Mouse (Mus musculus): ENCODE results near the gene Rab25. TPM values are rescaled to one million over a fixed set of nuclear protein-coding genes. Genes with fewer than 3 reads are reported as not detected.

Gene Rab25
- polyA plus RNA-seq, 1 experiment = 0.10 TPM

DNA sequence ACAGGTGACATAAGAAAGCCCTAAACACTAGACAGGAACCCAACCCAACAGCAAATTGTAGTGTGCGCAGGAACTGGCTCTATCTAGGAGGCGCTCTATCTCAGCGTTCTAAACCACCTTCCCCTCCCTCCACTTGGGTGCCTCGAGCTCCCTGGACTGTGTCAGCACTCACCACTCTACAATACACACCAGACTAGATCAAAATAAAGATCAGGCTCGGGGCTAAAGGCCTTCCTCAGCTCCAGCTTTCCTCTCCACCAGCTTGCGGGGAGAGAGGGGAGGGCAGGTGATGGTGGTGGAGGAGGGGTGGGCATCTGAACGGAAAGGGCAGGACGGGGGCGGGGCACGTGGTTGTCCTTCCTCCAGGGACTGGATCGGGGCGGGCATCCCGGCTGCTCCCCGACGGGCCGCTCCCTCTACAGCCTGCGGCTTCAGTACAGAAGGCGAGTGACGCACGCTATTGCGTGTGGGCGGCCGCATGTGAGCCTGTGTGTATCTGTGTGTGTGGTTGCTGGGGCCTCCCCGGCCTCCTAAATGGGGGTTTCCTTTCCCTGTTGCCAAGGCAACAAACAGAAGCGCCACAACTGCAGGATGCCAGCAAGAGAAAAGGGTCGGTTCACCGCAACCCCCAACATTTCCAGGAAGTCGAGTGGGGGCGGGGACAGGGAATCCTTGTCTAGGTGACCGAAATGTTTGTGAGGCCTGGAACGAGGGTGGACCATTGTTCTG, 38.2 kb downstream of the Rab25 start, which contains the start of gene Lmna:
Lmna (minus strand) TSS at position 265 of the 729 bp plus-strand sequence.
- Histone ChIP-seq H3K4me3 (ENCODE audit: control insufficient read depth, low read depth, low read length) (peak within 1 kb of the TSS; percentile 68), H3K36me3 (ENCODE audit: control insufficient read depth, insufficient read depth, low read length) (no peaks in the 10 kb centered on the region), H3K27ac (ENCODE audit: control insufficient read depth, insufficient read depth, low read depth, low read length) (peak within 1 kb of the TSS; percentile 90), H3K4me1 (ENCODE audit: control insufficient read depth, insufficient read depth, low read length) (peaks cover 26% of the 10 kb centered on the region), H3K27me3 (ENCODE audit: control insufficient read depth, insufficient read depth, low read length) (no peaks in the 10 kb centered on the region)
- 0 out of 2 replicates have a peak, but pooled peaks have one; percentile 29 for TF ChIP-seq POLR2A (IDR thresholded peaks at IDR 0.05; ENCODE audit: control insufficient read depth, low read depth, low read length)
- no peak for TF ChIP-seq CTCF (IDR thresholded peaks at IDR 0.05; ENCODE audit: control insufficient read depth, insufficient read depth, insufficient replicate concordance, low read depth, low read length)

DNA sequence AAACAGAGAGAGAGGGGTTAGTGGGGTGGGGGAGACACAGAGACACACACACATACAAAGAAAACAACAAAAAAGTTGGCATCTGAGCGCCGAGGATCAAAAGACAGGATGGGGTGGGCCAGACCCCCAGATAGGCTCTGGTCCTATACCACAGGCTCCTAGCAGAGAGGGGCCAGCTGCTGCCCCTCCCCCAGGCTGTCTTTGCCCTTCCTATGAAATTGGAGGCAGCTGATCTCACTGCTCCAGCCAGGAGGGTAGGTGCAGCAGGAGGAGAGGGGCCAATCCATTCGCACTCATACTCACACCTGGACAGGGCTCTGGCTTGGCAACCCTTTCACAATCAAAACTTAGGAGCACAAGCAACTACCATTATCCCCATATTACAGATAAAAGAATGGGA, 38.9 kb downstream of the Rab25 start:
- peaks cover 26% of the 10 kb centered on the region for H3K4me1 ChIP-seq (ENCODE audit: control insufficient read depth, insufficient read depth, low read length)
- no peaks in the 10 kb centered on the region for H3K27me3 ChIP-seq (ENCODE audit: control insufficient read depth, insufficient read depth, low read length)
- peak overlapping the region; percentile 68; the same call in 1 of the 2 replicates for H3K4me3 ChIP-seq (ENCODE audit: control insufficient read depth, low read depth, low read length)
- H3K36me3 ChIP-seq (ENCODE audit: control insufficient read depth, insufficient read depth, low read length) = no peaks in the 10 kb centered on the region
- TF ChIP-seq CTCF (IDR thresholded peaks at IDR 0.05; ENCODE audit: control insufficient read depth, insufficient read depth, insufficient replicate concordance, low read depth, low read length) (no peak), POLR2A (IDR thresholded peaks at IDR 0.05; ENCODE audit: control insufficient read depth, low read depth, low read length) (no peak)
- 0 out of 2 replicates have a peak overlapping the region, but pooled peaks have one; percentile 72 for H3K27ac ChIP-seq (ENCODE audit: control insufficient read depth, insufficient read depth, low read depth, low read length)

DNA sequence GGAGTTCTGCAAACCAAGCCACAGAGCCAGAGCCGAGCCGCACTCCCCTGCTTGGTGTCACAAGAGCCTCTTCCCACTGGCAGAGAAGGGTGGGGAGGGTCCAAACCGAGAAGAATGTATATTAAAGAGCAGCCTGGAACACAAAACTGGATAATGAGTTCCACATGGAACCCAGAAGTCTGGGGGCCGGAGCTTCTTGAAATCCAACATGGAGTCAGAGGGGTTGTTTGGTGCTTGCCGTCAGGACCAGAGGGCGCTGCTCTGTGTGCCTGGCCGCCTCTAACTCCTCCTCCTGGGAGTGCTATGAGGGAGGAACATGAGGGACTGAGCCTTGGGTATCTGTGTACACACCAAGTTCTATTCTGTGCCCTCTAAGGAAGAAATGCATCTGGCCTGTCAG, 42.3 kb downstream of the Rab25 start:
- Histone ChIP-seq H3K4me1 (ENCODE audit: control insufficient read depth, insufficient read depth, low read length) (peaks cover 34% of the 10 kb centered on the region), H3K27me3 (ENCODE audit: control insufficient read depth, insufficient read depth, low read length) (no peaks in the 10 kb centered on the region), H3K36me3 (ENCODE audit: control insufficient read depth, insufficient read depth, low read length) (no peaks in the 10 kb centered on the region), H3K27ac (ENCODE audit: control insufficient read depth, insufficient read depth, low read depth, low read length) (no peak overlapping the region), H3K4me3 (ENCODE audit: control insufficient read depth, low read depth, low read length) (no peak overlapping the region)
- TF ChIP-seq CTCF (IDR thresholded peaks at IDR 0.05; ENCODE audit: control insufficient read depth, insufficient read depth, insufficient replicate concordance, low read depth, low read length) = no peak

DNA sequence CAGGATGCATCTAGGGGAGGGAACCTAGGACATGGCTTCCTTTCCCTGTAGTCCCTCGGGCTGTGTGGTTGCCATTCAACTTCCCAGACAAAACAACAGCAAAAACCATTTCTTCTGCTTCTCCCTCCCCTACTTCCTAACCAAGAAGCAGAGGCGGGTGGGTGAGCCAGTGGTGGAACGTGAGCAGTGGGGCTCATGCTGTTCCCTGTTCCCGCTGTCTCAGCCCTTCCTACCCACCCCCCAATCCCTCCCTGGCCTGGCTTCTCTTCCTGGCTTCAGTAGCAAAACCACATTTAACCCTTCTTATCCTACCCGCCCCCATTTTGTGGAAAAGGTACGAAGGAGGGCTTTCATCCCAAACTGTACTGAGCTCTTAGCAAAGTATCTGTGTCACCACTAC, 43.0 kb downstream of the Rab25 start:
- Histone ChIP-seq H3K4me1 (ENCODE audit: control insufficient read depth, insufficient read depth, low read length) (peaks cover 27% of the 10 kb centered on the region), H3K36me3 (ENCODE audit: control insufficient read depth, insufficient read depth, low read length) (no peaks in the 10 kb centered on the region), H3K27me3 (ENCODE audit: control insufficient read depth, insufficient read depth, low read length) (no peaks in the 10 kb centered on the region), H3K27ac (ENCODE audit: control insufficient read depth, insufficient read depth, low read depth, low read length) (no peak overlapping the region), H3K4me3 (ENCODE audit: control insufficient read depth, low read depth, low read length) (no peak overlapping the region)
- TF ChIP-seq CTCF (IDR thresholded peaks at IDR 0.05; ENCODE audit: control insufficient read depth, insufficient read depth, insufficient replicate concordance, low read depth, low read length) (no peak), POLR2A (IDR thresholded peaks at IDR 0.05; ENCODE audit: control insufficient read depth, low read depth, low read length) (no peak)

DNA sequence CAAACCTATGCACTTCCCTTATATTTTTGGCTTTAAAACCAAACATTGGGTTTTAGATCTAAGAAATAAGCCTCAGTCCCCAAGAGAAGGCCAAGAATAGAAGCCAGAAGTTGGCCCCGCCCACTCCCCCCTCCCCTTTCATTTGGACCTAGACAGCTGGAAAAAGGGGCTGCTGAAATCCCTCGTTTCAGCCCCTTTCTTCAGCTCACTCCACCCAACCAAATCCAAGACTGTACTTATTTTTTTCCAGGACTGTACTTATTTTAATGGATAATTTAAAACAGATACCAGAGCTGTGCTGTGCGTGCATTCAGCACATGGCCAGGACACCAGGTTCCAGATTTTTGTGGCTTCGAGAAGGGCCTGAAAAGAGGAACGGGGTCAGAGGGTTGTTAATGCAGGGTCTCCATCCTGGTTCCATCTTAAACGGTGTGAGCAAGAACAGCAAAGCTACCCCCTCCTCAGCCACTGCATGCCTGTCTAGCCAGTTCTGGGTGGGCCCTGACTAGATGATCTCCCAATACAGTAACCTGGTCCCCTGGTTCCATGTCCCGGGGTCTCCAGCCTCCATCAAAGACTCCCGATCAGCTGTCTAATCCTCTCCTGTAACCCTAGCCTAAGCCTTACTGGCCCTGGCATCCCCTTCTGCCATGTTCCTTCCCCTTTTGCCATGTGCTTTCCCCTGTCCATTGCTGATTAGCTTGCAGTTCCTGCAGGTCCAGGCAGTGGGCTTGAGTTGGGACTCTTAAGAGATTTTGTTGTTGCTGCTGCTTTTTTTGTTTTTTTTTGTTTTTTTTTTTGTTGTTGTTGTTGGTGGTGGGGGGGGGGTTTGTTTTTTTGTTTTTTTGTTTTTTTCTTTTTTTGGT, 44.0 kb downstream of the Rab25 start:
- H3K4me1 ChIP-seq (ENCODE audit: control insufficient read depth, insufficient read depth, low read length) = peaks cover 19% of the 10 kb centered on the region

DNA sequence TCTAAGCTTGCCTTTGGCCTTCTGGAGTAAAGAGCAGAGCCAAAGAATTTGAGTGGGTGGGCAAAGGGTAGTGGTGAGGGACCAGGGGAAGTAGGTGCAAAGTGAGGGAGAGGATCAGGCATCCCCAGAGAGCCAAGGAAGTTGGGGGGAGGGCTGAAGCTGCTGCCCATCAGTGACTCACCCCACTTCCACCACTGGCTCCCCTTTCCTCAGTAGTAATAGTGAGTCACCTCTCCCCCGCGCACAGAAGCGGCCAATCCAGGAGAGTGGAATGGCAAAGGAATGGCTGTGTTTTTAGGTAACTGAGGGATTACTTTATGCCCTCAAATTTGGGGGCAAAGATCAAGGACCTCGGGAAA, 44.6 kb downstream of the Rab25 start:
- Histone ChIP-seq H3K4me3 (ENCODE audit: control insufficient read depth, low read depth, low read length) (no peak overlapping the region; the same call in 1 of the 2 replicates), H3K36me3 (ENCODE audit: control insufficient read depth, insufficient read depth, low read length) (no peaks in the 10 kb centered on the region), H3K27me3 (ENCODE audit: control insufficient read depth, insufficient read depth, low read length) (no peaks in the 10 kb centered on the region), H3K27ac (ENCODE audit: control insufficient read depth, insufficient read depth, low read depth, low read length) (peak overlapping the region; percentile 24; the same call in 1 of the 2 replicates), H3K4me1 (ENCODE audit: control insufficient read depth, insufficient read depth, low read length) (peaks cover 18% of the 10 kb centered on the region)
- TF ChIP-seq POLR2A (IDR thresholded peaks at IDR 0.05; ENCODE audit: control insufficient read depth, low read depth, low read length) (no peak), CTCF (IDR thresholded peaks at IDR 0.05; ENCODE audit: control insufficient read depth, insufficient read depth, insufficient replicate concordance, low read depth, low read length) (no peak)

More for the DNA sequence above, 44.0 kb downstream of the Rab25 start:
- H3K27ac ChIP-seq (ENCODE audit: control insufficient read depth, insufficient read depth, low read depth, low read length) = no peak overlapping the region
- no peaks in the 10 kb centered on the region for H3K27me3 ChIP-seq (ENCODE audit: control insufficient read depth, insufficient read depth, low read length)
- no peak overlapping the region for H3K4me3 ChIP-seq (ENCODE audit: control insufficient read depth, low read depth, low read length)
- H3K36me3 ChIP-seq (ENCODE audit: control insufficient read depth, insufficient read depth, low read length) = no peaks in the 10 kb centered on the region
- TF ChIP-seq CTCF (IDR thresholded peaks at IDR 0.05; ENCODE audit: control insufficient read depth, insufficient read depth, insufficient replicate concordance, low read depth, low read length) (no peak), POLR2A (IDR thresholded peaks at IDR 0.05; ENCODE audit: control insufficient read depth, low read depth, low read length) (no peak)

Measured in testis, adult 2 months (tissue).